Comparison of ENCODE assay signal across 19 mouse cellular contexts in genomic region chr14:47031542-47031941, GRCm38 (mm10).
"Had no signal": no experiment of that assay in that cellular context is flagged by ENCODE, and none has a peak within 500 bp of the region (broad histone marks: within the 10 kb centered on the region; RNA-seq: fewer than 3 reads in every experiment).

No protein-coding gene starts in this region.

- H3K9ac ChIP-seq: lung, embryonic 15.5 days; midbrain, embryonic 13.5 days; midbrain, embryonic 15.5 days; neural tube, embryonic 13.5 days; neural tube, embryonic 15.5 days had no signal

- H3K9me3 ChIP-seq: lung, embryonic 15.5 days; megakaryocyte, embryonic 14.5 days; midbrain, embryonic 13.5 days; midbrain, embryonic 15.5 days; neural tube, embryonic 13.5 days; neural tube, embryonic 15.5 days had no signal

- H3K27me3 ChIP-seq: lung, embryonic 15.5 days; midbrain, embryonic 13.5 days; midbrain, embryonic 15.5 days; neural tube, embryonic 13.5 days; neural tube, embryonic 15.5 days had no signal

- ATAC-seq: lung, postnatal 0 days; midbrain, embryonic 15.5 days had no signal

- H3K4me2 ChIP-seq: lung, embryonic 15.5 days; midbrain, embryonic 11.5 days; midbrain, embryonic 13.5 days; midbrain, embryonic 15.5 days; neural tube, embryonic 13.5 days; neural tube, embryonic 15.5 days had no signal

- H3K27ac ChIP-seq: lung, embryonic 15.5 days; macrophage; midbrain, embryonic 13.5 days; midbrain, embryonic 15.5 days; neural tube, embryonic 13.5 days; neural tube, embryonic 15.5 days had no signal

- H3K4me1 ChIP-seq: lung, embryonic 15.5 days; megakaryocyte, embryonic 14.5 days had no signal

- H3K4me3 ChIP-seq: lung, embryonic 15.5 days; megakaryocyte, embryonic 14.5 days; midbrain, embryonic 13.5 days; midbrain, embryonic 15.5 days; neural tube, embryonic 13.5 days; neural tube, embryonic 15.5 days had no signal

- DNase-seq: lung, adult 2 months; lung, postnatal 14 days; lung, postnatal 36 days; right cerebral cortex, adult 18-20 months; right cerebral cortex, postnatal 25 days; right cerebral cortex, postnatal 4 days; spleen, adult 18-20 months; thymus, adult 18-20 months; thymus, postnatal 14 days; thymus, postnatal 36 days had no signal

- H3K36me3 ChIP-seq: lung, embryonic 15.5 days; midbrain, embryonic 13.5 days; midbrain, embryonic 15.5 days; neural tube, embryonic 13.5 days; neural tube, embryonic 15.5 days had no signal
